Mouse (Mus musculus) hindbrain, embryonic 11.5 days (tissue): ENCODE data around the gene Dhfr. TPM values are rescaled to one million over a fixed set of nuclear protein-coding genes. Genes with fewer than 3 reads are reported as not detected.

ENCODE experiments used
- ATAC-seq: fragments of 200-750 bp; cut with Nextera tagmentation; 2 replicates; pipeline ENCODE4 v1.8.0; 2017; ENCODE audit warnings: mild to moderate bottlenecking, moderate TSS enrichment, moderate library complexity; ENCODE audit not compliant: low FRiP score
- DNase-seq: peaks from one replicate; pipeline ENCODE4 v3.0.0-alpha.2; 2015; ENCODE audit warnings: low spot score
- H3K27ac ChIP-seq: fragments of 300-500 bp; sonication (generic); 2 replicates; pipeline ENCODE4 v1.5.1; 2014; ENCODE audit warnings: mild to moderate bottlenecking, low read depth, low read length
- H3K27me3 ChIP-seq: fragments of 300-500 bp; sonication (generic); 2 replicates; pipeline ENCODE4 v1.6.1; 2014; ENCODE audit warnings: mild to moderate bottlenecking, low read length, moderate library complexity, mixed read lengths; ENCODE audit not compliant: control insufficient read depth, insufficient read depth
- H3K36me3 ChIP-seq: fragments of 300-500 bp; sonication (generic); 2 replicates; pipeline ENCODE4 v1.6.1; 2014; ENCODE audit warnings: mild to moderate bottlenecking, low read length, moderate library complexity, mixed read lengths; ENCODE audit not compliant: control insufficient read depth, insufficient read depth
- H3K4me1 ChIP-seq: fragments of 300-500 bp; sonication (generic); replicated peaks from 2 replicates; pipeline ENCODE4 v1.6.1; 2014; ENCODE audit warnings: low read length, mixed read lengths; ENCODE audit not compliant: control insufficient read depth, insufficient read depth
- H3K4me2 ChIP-seq: fragments of 300-500 bp; sonication (generic); replicated peaks from 2 replicates; pipeline ENCODE4 v1.6.1; 2014; ENCODE audit warnings: mild to moderate bottlenecking, low read depth, low read length
- H3K4me3 ChIP-seq: fragments of 300-500 bp; sonication (generic); 2 replicates; pipeline ENCODE4 v1.5.1; 2014; ENCODE audit warnings: low read depth, low read length
- H3K9ac ChIP-seq: fragments of 300-500 bp; sonication (generic); 2 replicates; pipeline ENCODE4 v1.6.1; 2014; ENCODE audit warnings: low read depth, low read length
- H3K9me3 ChIP-seq: fragments of 300-500 bp; sonication (generic); 2 replicates; pipeline ENCODE4 v1.6.1; 2016; ENCODE audit warnings: low read length; ENCODE audit not compliant: control insufficient read depth
- WGBS: fragments of 180-500 bp; shearing (Covaris S2); extraction: QIAGEN DNeasy Blood & Tissue Kit; methylation state at CpG from one replicate; pipeline ENCODE4 v1.1.7; 2014; 5-methylcytosine and 5-hydroxymethylcytosine counted together
- polyA plus RNA-seq: library from polyadenylated mRNA; unstranded; fragments of >200 nt; fragmentation: Nextera tagmentation; extraction: Ambion mirVana; gene quantifications from 2 replicates; pipeline ENCODE4 v1.2.1, GENCODE M21; 2014

Gene Dhfr
- 20.2 and 20.7 TPM in 2 replicates for polyA plus RNA-seq

GRCm38 (mm10) chr13:92354456-92355271 lies at the start of gene Dhfr, which contains the start of gene Msh3:
Gene Dhfr (plus strand): TSS chr13:92354726.
Gene Msh3 (minus strand): TSS chr13:92355003.
- Histone ChIP-seq H3K9ac (peak within 1 kb of the TSS; percentile 64), H3K27ac (peak within 1 kb of the TSS; percentile 77), H3K4me3 (peak within 1 kb of the TSS; percentile 48), H3K27me3 (no peaks in the 10 kb centered on the region), H3K36me3 (no peaks in the 10 kb centered on the region), H3K4me1 (no peaks in the 10 kb centered on the region), H3K4me2 (peak within 1 kb of the TSS; percentile 87), H3K9me3 (no peaks in the 10 kb centered on the region)
- peak; percentile 98 for DNase-seq
- ATAC-seq: peak; percentile 98
- under 1% methylated on average over 67 of the region's 76 CpGs for WGBS

DNA sequence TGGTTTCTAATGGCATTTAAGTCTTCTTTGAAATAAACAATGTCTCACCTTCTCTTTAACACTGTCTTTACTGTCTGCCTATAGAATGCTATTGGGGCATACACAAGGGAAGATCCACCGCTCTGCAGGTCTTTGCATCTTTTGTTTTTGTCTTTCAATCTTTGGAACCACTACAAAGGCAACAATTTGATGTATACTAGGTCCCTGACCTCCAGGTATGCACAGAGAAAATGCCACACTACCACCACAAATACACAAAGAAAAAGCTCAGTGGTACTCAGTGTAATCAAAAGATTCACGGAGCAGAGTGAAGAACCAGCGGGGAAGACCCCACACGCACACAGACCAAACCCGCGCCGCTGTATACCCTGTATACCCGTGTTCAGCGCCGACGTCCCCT lies 48.8 kb upstream of the Dhfr start, which contains the start of gene Gm20379:
TSS of gene Gm20379 (plus strand) at position 301 of the 400 bp plus-strand sequence.
- H3K4me3 ChIP-seq: no peak within 1 kb of the TSS
- H3K4me1 ChIP-seq: no peaks in the 10 kb centered on the region
- H3K9ac ChIP-seq: no peak within 1 kb of the TSS
- over 99% methylated on average over 11 of the region's 11 CpGs for WGBS
- H3K9me3 ChIP-seq: no peaks in the 10 kb centered on the region
- H3K27ac ChIP-seq: no peak within 1 kb of the TSS
- no peak for DNase-seq
- H3K27me3 ChIP-seq: no peaks in the 10 kb centered on the region
- no peak for ATAC-seq
- no peak within 1 kb of the TSS for H3K4me2 ChIP-seq
- 0 out of 2 replicates have a peak, but pooled peaks cover 2% of the 10 kb centered on the region for H3K36me3 ChIP-seq

DNA sequence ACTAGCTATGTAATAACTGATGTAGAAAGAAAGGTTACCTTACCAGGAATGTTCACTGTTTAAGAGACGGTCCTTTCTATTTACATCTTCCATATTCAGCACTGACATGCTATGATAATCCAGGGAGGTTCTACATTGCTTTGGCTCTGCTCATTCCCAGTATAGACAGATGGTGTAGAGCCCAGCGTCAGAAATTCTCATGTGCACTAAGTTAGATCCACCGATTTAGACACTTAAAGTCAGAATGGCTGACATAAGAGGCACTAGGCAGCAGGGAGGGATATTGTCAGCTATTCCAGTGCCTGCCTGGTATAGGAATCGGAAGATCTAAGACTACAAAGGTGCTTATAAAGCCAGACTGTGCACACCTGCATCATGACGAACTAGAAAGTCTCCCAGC lies 39.9 kb upstream of the Dhfr start:
- WGBS: 94% methylated on average over 5 of the region's 5 CpGs
- no peaks in the 10 kb centered on the region for H3K4me1 ChIP-seq
- H3K27me3 ChIP-seq: no peaks in the 10 kb centered on the region
- no peak overlapping the region for H3K4me3 ChIP-seq
- no peak overlapping the region for H3K9ac ChIP-seq
- ATAC-seq (no peak), DNase-seq (no peak)
- H3K27ac ChIP-seq: no peak overlapping the region
- H3K9me3 ChIP-seq: no peaks in the 10 kb centered on the region
- no peaks in the 10 kb centered on the region for H3K36me3 ChIP-seq
- H3K4me2 ChIP-seq: no peak overlapping the region

- Histone ChIP-seq H3K9me3 (no peaks in the 10 kb centered on the region), H3K4me2 (no peak overlapping the region), H3K27ac (no peak overlapping the region), H3K27me3 (no peaks in the 10 kb centered on the region), H3K9ac (no peak overlapping the region), H3K36me3 (no peaks in the 10 kb centered on the region), H3K4me3 (no peak overlapping the region), H3K4me1 (no peaks in the 10 kb centered on the region)
- ATAC-seq (no peak), DNase-seq (no peak)
- WGBS: 90% methylated on average over 5 of the region's 5 CpGs
Observed at GRCm38 (mm10) chr13:92320770-92321169, 33.8 kb upstream of the Dhfr start.

DNA sequence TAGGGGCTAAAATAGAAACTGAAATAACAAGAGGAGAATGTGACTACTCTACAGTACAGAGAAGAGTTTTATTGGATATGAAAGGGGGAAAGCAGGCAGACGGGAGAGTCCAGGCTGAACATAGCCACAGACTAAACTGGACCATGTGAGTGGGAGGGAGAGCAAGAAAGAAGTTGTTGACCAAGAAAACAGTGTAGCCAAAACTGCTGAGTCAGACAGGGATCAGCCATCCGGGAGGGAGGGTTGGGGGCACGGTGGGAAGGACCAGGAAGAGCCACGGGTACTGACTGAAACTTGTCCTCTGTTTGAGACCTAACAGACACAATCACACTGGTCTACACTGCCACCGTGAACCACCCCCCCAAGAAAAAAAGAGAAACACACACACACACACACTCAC lies 28.5 kb upstream of the Dhfr start:
- no peak overlapping the region for H3K27ac ChIP-seq
- H3K4me2 ChIP-seq: no peak overlapping the region
- 70% methylated on average over 5 of the region's 5 CpGs for WGBS
- ATAC-seq: no peak
- no peak overlapping the region for H3K4me3 ChIP-seq
- no peaks in the 10 kb centered on the region for H3K4me1 ChIP-seq
- H3K27me3 ChIP-seq: no peaks in the 10 kb centered on the region
- H3K9ac ChIP-seq: no peak overlapping the region
- no peak for DNase-seq
- H3K36me3 ChIP-seq: no peaks in the 10 kb centered on the region
- no peaks in the 10 kb centered on the region for H3K9me3 ChIP-seq

DNA sequence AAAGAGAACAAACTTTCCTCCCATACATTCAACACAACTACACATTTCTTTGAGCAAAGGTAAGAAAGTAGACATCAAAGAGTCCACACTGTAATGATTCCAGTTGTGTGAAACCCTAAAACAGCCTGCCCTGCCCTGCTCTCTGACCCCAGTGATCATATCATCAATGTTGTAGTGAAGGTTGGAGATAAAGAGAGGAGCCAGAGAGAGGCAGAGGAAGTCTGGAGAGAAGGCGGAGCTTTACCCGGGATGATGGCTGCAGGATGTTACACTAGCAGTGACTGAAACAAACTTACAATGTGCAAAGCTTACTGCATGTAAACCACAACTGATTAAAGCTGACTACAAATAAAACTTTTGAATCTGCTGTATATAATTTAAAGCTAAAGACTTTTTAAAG lies 26.5 kb upstream of the Dhfr start:
- 89% methylated on average over 2 of the region's 2 CpGs for WGBS
- no peak for ATAC-seq

GRCm38 (mm10) chr13:92330621-92331020 lies 23.9 kb upstream of the Dhfr start:
- H3K36me3 ChIP-seq: no peaks in the 10 kb centered on the region
- no peak for DNase-seq
- H3K9me3 ChIP-seq: no peaks in the 10 kb centered on the region
- ATAC-seq: no peak
- H3K4me1 ChIP-seq: no peaks in the 10 kb centered on the region
- WGBS: 96% methylated on average over 3 of the region's 3 CpGs
- no peaks in the 10 kb centered on the region for H3K27me3 ChIP-seq
- no peak overlapping the region for H3K4me3 ChIP-seq
- no peak overlapping the region for H3K27ac ChIP-seq
- H3K9ac ChIP-seq: no peak overlapping the region
- H3K4me2 ChIP-seq: no peak overlapping the region

More for the DNA sequence above, 26.5 kb upstream of the Dhfr start:
- H3K4me2 ChIP-seq: no peak overlapping the region
- no peak overlapping the region for H3K9ac ChIP-seq
- no peak for DNase-seq
- H3K9me3 ChIP-seq: no peaks in the 10 kb centered on the region
- H3K36me3 ChIP-seq: no peaks in the 10 kb centered on the region
- no peaks in the 10 kb centered on the region for H3K4me1 ChIP-seq
- no peak overlapping the region for H3K4me3 ChIP-seq
- no peaks in the 10 kb centered on the region for H3K27me3 ChIP-seq
- H3K27ac ChIP-seq: no peak overlapping the region

DNA sequence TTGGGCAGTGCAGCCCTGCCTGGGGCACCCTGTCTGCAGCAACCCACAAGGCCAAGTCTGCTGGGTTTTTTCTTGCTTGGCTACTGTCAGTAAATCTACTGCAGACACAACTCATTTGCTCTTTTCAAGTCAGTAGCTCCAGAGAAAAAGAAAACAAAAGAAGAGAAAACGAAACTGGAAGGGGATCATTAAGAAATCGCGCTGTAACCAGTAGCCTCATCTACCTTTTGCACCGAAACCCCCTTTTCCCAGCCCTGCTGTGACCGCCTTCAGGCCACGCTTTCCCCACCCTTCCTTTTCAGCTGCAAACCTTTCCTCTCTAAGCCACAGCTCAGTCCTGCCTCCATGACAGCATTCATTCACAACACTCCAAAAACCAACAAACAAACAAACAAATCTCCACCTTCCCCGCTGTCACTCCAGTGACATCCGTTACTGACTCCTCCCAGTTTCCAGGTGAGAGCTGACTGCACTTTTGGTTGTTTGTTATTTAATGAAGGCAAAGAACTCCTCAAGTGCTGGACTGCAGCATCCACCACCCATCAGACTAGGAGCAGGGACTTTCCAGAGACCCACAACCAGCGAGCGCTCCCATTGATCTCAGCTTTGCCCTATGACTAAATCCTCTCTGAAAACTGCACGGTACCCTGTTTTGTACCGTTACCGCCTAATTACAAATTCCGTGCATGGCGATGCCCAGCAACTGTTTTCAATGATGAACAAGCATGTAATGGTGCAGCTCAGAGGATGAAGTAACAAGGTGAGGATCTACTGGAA lies 22.2 kb upstream of the Dhfr start:
- DNase-seq (no peak), ATAC-seq (no peak)
- H3K27me3 ChIP-seq: no peaks in the 10 kb centered on the region
- no peaks in the 10 kb centered on the region for H3K9me3 ChIP-seq
- no peaks in the 10 kb centered on the region for H3K36me3 ChIP-seq
- WGBS: 92% methylated on average over 15 of the region's 15 CpGs
- H3K27ac ChIP-seq: no peak overlapping the region
- H3K9ac ChIP-seq: no peak overlapping the region
- H3K4me3 ChIP-seq: no peak overlapping the region
- H3K4me2 ChIP-seq: no peak overlapping the region
- H3K4me1 ChIP-seq: no peaks in the 10 kb centered on the region
